Mouse (Mus musculus): ENCODE results near the gene Hhat. TPM values are rescaled to one million over a fixed set of nuclear protein-coding genes. Genes with fewer than 3 reads are reported as not detected.

Gene Hhat
- polyA plus RNA-seq, 1 experiment from 2014 or later = 3.8 TPM

- H3K4me3 ChIP-seq (ENCODE audit: low read depth, low read length) = no peak overlapping the region
- no peak for ATAC-seq (replicated peaks; ENCODE audit: low FRiP score)
- no peaks in the 10 kb centered on the region for H3K36me3 ChIP-seq (ENCODE audit: control insufficient read depth, insufficient read depth, low read length)
- H3K9me3 ChIP-seq (ENCODE audit: control insufficient read depth, low read length) = no peaks in the 10 kb centered on the region; the same call in 1 of the 2 replicates
- peaks cover 10% of the 10 kb centered on the region for H3K4me1 ChIP-seq (replicated peaks; ENCODE audit: control insufficient read depth, insufficient read depth, low read length)
- no peak overlapping the region for H3K9ac ChIP-seq (ENCODE audit: low read depth, low read length)
- 37% methylated on average over 10 of the region's 10 CpGs for WGBS
- DNase-seq (ENCODE audit: low spot score) = no peak
- H3K27me3 ChIP-seq (replicated peaks; ENCODE audit: control insufficient read depth, insufficient read depth, low read length) = no peaks in the 10 kb centered on the region
- H3K4me2 ChIP-seq = no peak overlapping the region
- no peak overlapping the region for H3K27ac ChIP-seq (ENCODE audit: low read depth, low read length)
Observed at GRCm38 (mm10) chr1:192799165-192799991, 28.4 kb upstream of the Hhat start.

DNA sequence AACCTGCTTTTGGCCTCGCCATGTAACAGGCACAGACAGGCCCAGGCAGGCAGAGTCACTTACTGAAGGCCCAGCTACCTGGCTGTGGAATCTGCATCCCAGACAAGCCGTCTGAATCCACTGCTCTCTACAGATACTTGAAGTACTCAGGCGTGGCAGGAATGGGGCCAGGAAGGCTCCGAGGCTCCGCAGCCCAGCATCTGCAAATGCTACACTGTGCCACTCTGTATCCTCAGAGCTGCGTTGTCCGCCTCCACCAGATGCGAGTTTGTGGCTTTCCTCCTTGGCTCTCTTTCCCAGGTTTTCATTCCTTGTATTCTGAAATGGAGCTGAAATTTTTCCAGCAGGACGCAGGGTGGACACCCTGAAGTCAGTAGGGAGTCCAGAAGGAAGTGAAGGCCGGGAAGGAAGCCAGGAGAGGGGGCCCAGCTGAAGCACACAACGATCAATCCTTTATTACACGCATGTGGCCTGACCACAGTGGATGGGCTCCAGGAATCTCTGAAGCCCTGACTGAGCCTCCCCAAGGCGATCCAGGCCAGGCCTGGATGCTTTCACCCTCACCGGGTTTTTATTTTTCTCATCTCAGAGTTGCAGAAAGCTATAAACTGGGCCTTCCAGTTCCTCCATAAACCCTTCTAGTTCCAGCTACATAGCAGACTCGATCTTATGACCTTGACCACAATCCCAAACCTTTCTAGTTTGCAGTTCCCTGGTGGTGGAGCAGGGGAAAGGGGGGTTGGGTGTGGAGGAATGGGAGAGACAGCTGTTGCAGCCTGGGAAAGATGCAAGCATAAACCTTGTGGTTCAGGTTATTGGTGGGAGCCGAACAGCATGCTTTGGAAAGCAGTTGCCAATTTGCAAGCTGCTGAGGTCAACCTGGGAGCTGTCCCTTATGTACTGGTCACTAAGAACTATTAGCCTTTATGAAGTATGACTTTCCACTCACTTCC is 27.5 kb upstream of the Hhat start:
- Histone ChIP-seq H3K4me2 (no peak overlapping the region), H3K4me3 (ENCODE audit: low read depth, low read length) (no peak overlapping the region), H3K4me1 (replicated peaks; ENCODE audit: control insufficient read depth, insufficient read depth, low read length) (peaks cover 10% of the 10 kb centered on the region), H3K9me3 (ENCODE audit: control insufficient read depth, low read length) (no peaks in the 10 kb centered on the region; the same call in 1 of the 2 replicates), H3K27ac (ENCODE audit: low read depth, low read length) (no peak overlapping the region), H3K9ac (ENCODE audit: low read depth, low read length) (no peak overlapping the region), H3K27me3 (replicated peaks; ENCODE audit: control insufficient read depth, insufficient read depth, low read length) (no peaks in the 10 kb centered on the region), H3K36me3 (ENCODE audit: control insufficient read depth, insufficient read depth, low read length) (no peaks in the 10 kb centered on the region)
- WGBS = 77% methylated on average over 16 of the region's 16 CpGs
- no peak for ATAC-seq (replicated peaks; ENCODE audit: low FRiP score)
- DNase-seq (ENCODE audit: low spot score) = no peak

DNA sequence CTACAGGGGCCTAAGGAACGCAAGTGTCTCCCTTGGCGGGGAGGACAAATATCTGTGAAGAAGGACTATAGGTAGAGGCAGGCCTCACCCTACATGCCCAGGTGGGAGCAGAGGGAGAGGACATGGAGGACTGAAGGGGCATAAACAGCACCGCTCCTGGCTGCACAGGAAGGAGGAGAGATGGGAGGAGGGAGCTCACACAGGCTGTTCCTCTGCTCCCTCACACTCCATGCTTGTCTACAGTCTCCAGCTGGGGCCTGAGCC is 25.9 kb upstream of the Hhat start:
- H3K9ac ChIP-seq (ENCODE audit: low read depth, low read length) = 0 out of 2 replicates have a peak overlapping the region, but pooled peaks have one; percentile 12
- H3K4me1 ChIP-seq (replicated peaks; ENCODE audit: control insufficient read depth, insufficient read depth, low read length) = peaks cover 10% of the 10 kb centered on the region
- WGBS = 52% methylated on average over 3 of the region's 3 CpGs
- H3K27ac ChIP-seq (ENCODE audit: low read depth, low read length) = peak overlapping the region; percentile 52; the same call in 1 of the 2 replicates
- no peak for ATAC-seq (replicated peaks; ENCODE audit: low FRiP score)
- H3K4me2 ChIP-seq = no peak overlapping the region
- no peak for DNase-seq (ENCODE audit: low spot score)
- H3K4me3 ChIP-seq (ENCODE audit: low read depth, low read length) = no peak overlapping the region
- no peaks in the 10 kb centered on the region; the same call in 1 of the 2 replicates for H3K9me3 ChIP-seq (ENCODE audit: control insufficient read depth, low read length)
- no peaks in the 10 kb centered on the region for H3K36me3 ChIP-seq (ENCODE audit: control insufficient read depth, insufficient read depth, low read length)
- no peaks in the 10 kb centered on the region for H3K27me3 ChIP-seq (replicated peaks; ENCODE audit: control insufficient read depth, insufficient read depth, low read length)

- 0 out of 2 replicates have a peak, but pooled peaks have one; percentile 3 for ATAC-seq (replicated peaks; ENCODE audit: low FRiP score)
- Histone ChIP-seq H3K9me3 (ENCODE audit: control insufficient read depth, low read length) (no peaks in the 10 kb centered on the region; the same call in 1 of the 2 replicates), H3K27ac (ENCODE audit: low read depth, low read length) (peak overlapping the region; percentile 52; the same call in 1 of the 2 replicates), H3K4me3 (ENCODE audit: low read depth, low read length) (no peak overlapping the region), H3K27me3 (replicated peaks; ENCODE audit: control insufficient read depth, insufficient read depth, low read length) (no peaks in the 10 kb centered on the region), H3K9ac (ENCODE audit: low read depth, low read length) (0 out of 2 replicates have a peak overlapping the region, but pooled peaks have one; percentile 12), H3K4me2 (peak overlapping the region; percentile 40), H3K36me3 (ENCODE audit: control insufficient read depth, insufficient read depth, low read length) (no peaks in the 10 kb centered on the region), H3K4me1 (replicated peaks; ENCODE audit: control insufficient read depth, insufficient read depth, low read length) (peaks cover 13% of the 10 kb centered on the region)
- WGBS = 14% methylated on average over 16 of the region's 21 CpGs
- DNase-seq (ENCODE audit: low spot score) = no peak
Observed at GRCm38 (mm10) chr1:192796201-192797010, 25.4 kb upstream of the Hhat start.

DNA sequence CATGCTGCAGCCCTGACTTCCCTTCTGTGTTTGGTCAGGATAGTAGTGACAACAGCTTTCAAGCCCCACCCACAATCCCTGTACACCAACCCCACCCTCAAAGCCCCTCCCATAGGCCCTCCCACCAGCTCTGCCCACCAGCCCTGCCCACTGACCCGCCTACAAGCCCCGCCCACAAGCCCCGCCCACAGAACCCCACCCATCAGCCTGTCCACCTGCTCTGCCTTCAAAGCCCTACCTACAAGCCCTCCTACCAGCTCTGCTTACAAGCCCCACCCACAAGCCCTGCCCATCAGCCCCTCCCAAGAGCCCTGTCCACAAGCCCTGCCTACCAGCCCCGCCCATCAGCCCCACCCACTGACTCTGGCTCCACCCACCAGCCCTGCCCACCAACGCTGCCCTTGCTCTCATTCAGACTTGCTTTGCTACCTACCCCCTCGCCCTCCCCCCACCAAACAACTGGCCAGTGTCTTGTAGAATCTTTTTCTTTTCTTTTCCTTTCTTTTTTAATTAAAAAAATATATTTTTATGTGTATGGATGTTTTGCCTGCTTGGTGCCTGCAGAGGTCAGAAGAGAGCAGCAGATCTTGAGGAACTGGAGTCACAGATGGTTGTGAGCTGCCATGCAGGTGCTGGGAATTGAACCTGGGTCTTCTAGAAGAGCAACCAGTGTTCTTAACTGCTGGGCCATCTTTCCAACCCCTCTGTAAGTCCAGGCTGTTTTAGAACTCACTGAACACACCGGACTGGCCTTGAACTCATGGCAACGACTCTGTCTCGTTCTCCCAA is 24.1 kb upstream of the Hhat start:
- no peak for DNase-seq (ENCODE audit: low spot score)

GRCm38 (mm10) chr1:192791897-192792361 is 20.9 kb upstream of the Hhat start:
- H3K27ac ChIP-seq (ENCODE audit: low read depth, low read length) = no peak overlapping the region
- H3K36me3 ChIP-seq (ENCODE audit: control insufficient read depth, insufficient read depth, low read length) = no peaks in the 10 kb centered on the region
- no peak for ATAC-seq (replicated peaks; ENCODE audit: low FRiP score)
- H3K9ac ChIP-seq (ENCODE audit: low read depth, low read length) = no peak overlapping the region
- WGBS = 18% methylated on average over 7 of the region's 7 CpGs
- H3K4me3 ChIP-seq (ENCODE audit: low read depth, low read length) = no peak overlapping the region
- peaks cover 8% of the 10 kb centered on the region for H3K4me1 ChIP-seq (replicated peaks; ENCODE audit: control insufficient read depth, insufficient read depth, low read length)
- H3K9me3 ChIP-seq (ENCODE audit: control insufficient read depth, low read length) = no peaks in the 10 kb centered on the region; the same call in 1 of the 2 replicates
- DNase-seq (ENCODE audit: low spot score) = no peak
- no peaks in the 10 kb centered on the region for H3K27me3 ChIP-seq (replicated peaks; ENCODE audit: control insufficient read depth, insufficient read depth, low read length)
- no peak overlapping the region for H3K4me2 ChIP-seq

More for the DNA sequence above, 24.1 kb upstream of the Hhat start:
- Histone ChIP-seq H3K4me2 (no peak overlapping the region), H3K9me3 (ENCODE audit: control insufficient read depth, low read length) (no peaks in the 10 kb centered on the region; the same call in 1 of the 2 replicates), H3K4me1 (replicated peaks; ENCODE audit: control insufficient read depth, insufficient read depth, low read length) (peaks cover 14% of the 10 kb centered on the region), H3K4me3 (ENCODE audit: low read depth, low read length) (no peak overlapping the region), H3K36me3 (ENCODE audit: control insufficient read depth, insufficient read depth, low read length) (no peaks in the 10 kb centered on the region), H3K27me3 (replicated peaks; ENCODE audit: control insufficient read depth, insufficient read depth, low read length) (no peaks in the 10 kb centered on the region), H3K9ac (ENCODE audit: low read depth, low read length) (no peak overlapping the region), H3K27ac (ENCODE audit: low read depth, low read length) (no peak overlapping the region)
- peak; percentile 72 for ATAC-seq (replicated peaks; ENCODE audit: low FRiP score)
- 57% methylated on average over 9 of the region's 9 CpGs for WGBS

GRCm38 (mm10) chr1:192790442-192790841 is 19.4 kb upstream of the Hhat start:
- no peak for ATAC-seq (replicated peaks; ENCODE audit: low FRiP score)
- Histone ChIP-seq H3K4me1 (replicated peaks; ENCODE audit: control insufficient read depth, insufficient read depth, low read length) (peaks cover 6% of the 10 kb centered on the region), H3K9ac (ENCODE audit: low read depth, low read length) (no peak overlapping the region), H3K27ac (ENCODE audit: low read depth, low read length) (no peak overlapping the region), H3K4me3 (ENCODE audit: low read depth, low read length) (no peak overlapping the region), H3K27me3 (replicated peaks; ENCODE audit: control insufficient read depth, insufficient read depth, low read length) (no peaks in the 10 kb centered on the region), H3K9me3 (ENCODE audit: control insufficient read depth, low read length) (no peaks in the 10 kb centered on the region; the same call in 1 of the 2 replicates), H3K36me3 (ENCODE audit: control insufficient read depth, insufficient read depth, low read length) (no peaks in the 10 kb centered on the region), H3K4me2 (no peak overlapping the region)
- 76% methylated on average over 4 of the region's 4 CpGs for WGBS
- no peak for DNase-seq (ENCODE audit: low spot score)
